Mouse (Mus musculus): ENCODE measurements around the gene Gm12184.
"Not testable (repeated sequence)": the region's sequence is repeated elsewhere in the genome, so short reads cannot be mapped to it uniquely, and the experiment has no call there.

- not testable (repeated sequence) for TF ChIP-seq CTCF, EP300 (IDR thresholded peaks at IDR 0.05; ENCODE audit: low read depth)
Observed at GRCm38 (mm10) chr11:48846362-48846761, 19.9 kb upstream of the Gm12184 start.

Measured in heart, postnatal 0 days (tissue).